Mouse (Mus musculus) heart, adult 2 months (tissue): ENCODE measurements around the gene Lgr5.

ENCODE experiments used
- CTCF ChIP-seq: fragments of 200-600 bp; IDR thresholded peaks from 2 replicates; pipeline ENCODE4 v1.8.1; 2022; ENCODE audit warnings: antibody characterized with exemption, mild to moderate bottlenecking, moderate library complexity
- POLR2A ChIP-seq: fragments of 200-500 bp; IDR thresholded peaks from 2 replicates; pipeline ENCODE4 v1.6.1; 2011; ENCODE audit warnings: mild to moderate bottlenecking, low read depth, low read length, control low read depth; ENCODE audit not compliant: insufficient read depth

DNA sequence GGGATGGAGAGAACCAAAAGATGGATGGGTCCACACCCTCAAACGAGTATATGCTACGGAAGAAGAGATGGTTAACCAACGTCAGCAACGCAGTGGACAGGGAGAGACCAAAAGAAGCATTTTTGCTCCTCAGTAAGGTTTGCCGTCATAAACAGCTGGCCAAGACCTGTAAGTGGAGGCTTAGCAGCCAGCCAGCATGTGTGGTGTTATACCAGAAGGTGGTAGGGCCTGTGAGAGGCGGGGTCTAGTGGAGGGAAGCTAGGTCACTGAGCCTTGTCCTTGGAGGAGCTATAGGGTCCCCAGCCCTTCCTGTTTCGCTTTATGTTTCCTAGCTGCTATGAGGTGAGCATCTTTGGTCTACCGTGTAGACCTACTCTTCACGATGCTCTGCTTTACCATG is 111.1 kb downstream of the Lgr5 start:
- TF ChIP-seq CTCF (no peak), POLR2A (no peak)
